Mouse (Mus musculus): ENCODE results near the gene Ngly1. TPM values are rescaled to one million over a fixed set of nuclear protein-coding genes. Genes with fewer than 3 reads are reported as not detected.

Ngly1 gene
- polyA plus RNA-seq (2012) = 209 and 266 TPM in 2 replicates

- TF ChIP-seq GATA1 (IDR thresholded peaks at IDR 0.05; ENCODE audit: low read length) = no peak
Observed at GRCm38 (mm10) chr14:16249171-16249874, at the start of gene Ngly1, which contains the start of gene Oxsm. Gene Ngly1, plus strand, starts transcription at chr14:16249280. Gene Oxsm, minus strand, starts transcription at chr14:16249808.

- TF ChIP-seq GATA1 (IDR thresholded peaks at IDR 0.05; ENCODE audit: low read length) = no peak
Observed at GRCm38 (mm10) chr14:16200220-16200912, 48.7 kb upstream of the Ngly1 start.

GRCm38 (mm10) chr14:16200969-16201638, 48.0 kb upstream of the Ngly1 start:
- TF ChIP-seq GATA1 (IDR thresholded peaks at IDR 0.05; ENCODE audit: low read length) = no peak

GRCm38 (mm10) chr14:16201673-16202072, 47.4 kb upstream of the Ngly1 start:
- no peak for TF ChIP-seq GATA1 (IDR thresholded peaks at IDR 0.05; ENCODE audit: low read length)

- no peak for TF ChIP-seq GATA1 (IDR thresholded peaks at IDR 0.05; ENCODE audit: low read length)
Observed at GRCm38 (mm10) chr14:16207722-16208121, 41.4 kb upstream of the Ngly1 start.

GRCm38 (mm10) chr14:16219015-16219414, 30.1 kb upstream of the Ngly1 start:
- TF ChIP-seq GATA1 (IDR thresholded peaks at IDR 0.05; ENCODE audit: low read length) = no peak

- no peak for TF ChIP-seq GATA1 (IDR thresholded peaks at IDR 0.05; ENCODE audit: low read length)
Observed at GRCm38 (mm10) chr14:16229395-16229794, 19.7 kb upstream of the Ngly1 start.

- no peak for TF ChIP-seq GATA1 (IDR thresholded peaks at IDR 0.05; ENCODE audit: low read length)
Observed at GRCm38 (mm10) chr14:16230581-16230980, 18.5 kb upstream of the Ngly1 start.

- no peak for TF ChIP-seq GATA1 (IDR thresholded peaks at IDR 0.05; ENCODE audit: low read length)
Observed at GRCm38 (mm10) chr14:16233515-16233914, 15.6 kb upstream of the Ngly1 start.

- no peak for TF ChIP-seq GATA1 (IDR thresholded peaks at IDR 0.05; ENCODE audit: low read length)
Observed at GRCm38 (mm10) chr14:16236466-16236865, 12.6 kb upstream of the Ngly1 start.

- no peak for TF ChIP-seq GATA1 (IDR thresholded peaks at IDR 0.05; ENCODE audit: low read length)
Observed at GRCm38 (mm10) chr14:16242193-16242815, 6.8 kb upstream of the Ngly1 start.

GRCm38 (mm10) chr14:16242947-16243602, 6.0 kb upstream of the Ngly1 start:
- TF ChIP-seq GATA1 (IDR thresholded peaks at IDR 0.05; ENCODE audit: low read length) = no peak

- no peak for TF ChIP-seq GATA1 (IDR thresholded peaks at IDR 0.05; ENCODE audit: low read length)
Observed at GRCm38 (mm10) chr14:16243603-16244209, 5.4 kb upstream of the Ngly1 start.

- TF ChIP-seq GATA1 (IDR thresholded peaks at IDR 0.05; ENCODE audit: low read length) = no peak
Observed at GRCm38 (mm10) chr14:16244370-16244769, 4.7 kb upstream of the Ngly1 start.

GRCm38 (mm10) chr14:16245127-16245526, 4.0 kb upstream of the Ngly1 start:
- TF ChIP-seq GATA1 (IDR thresholded peaks at IDR 0.05; ENCODE audit: low read length) = no peak
